Mouse (Mus musculus) liver, postnatal 0 days (tissue): ENCODE data around the gene Kif17.

Experiments used
- CTCF ChIP-seq: sonication (generic); IDR thresholded peaks from 2 replicates; pipeline ENCODE4 v1.5.1; 2016; ENCODE audit warnings: antibody characterized with exemption, low read depth
- EP300 ChIP-seq: IDR thresholded peaks from 2 replicates; pipeline ENCODE4 v1.6.1; 2016; ENCODE audit warnings: antibody characterized with exemption, low read depth, mild to moderate bottlenecking

- TF ChIP-seq CTCF, result no peak
- TF ChIP-seq EP300, result no peak
These were observed 36.2 kb downstream of the Kif17 start for GRCm38 (mm10) chr4:138286411-138286810.
